Mouse (Mus musculus): ENCODE measurements around the gene Dlgap1. TPM values are rescaled to one million over a fixed set of nuclear protein-coding genes. Genes with fewer than 3 reads are reported as not detected.

Gene Dlgap1
- polyA plus RNA-seq, 1 experiment from 2014 or later: 3.5 TPM

DNA sequence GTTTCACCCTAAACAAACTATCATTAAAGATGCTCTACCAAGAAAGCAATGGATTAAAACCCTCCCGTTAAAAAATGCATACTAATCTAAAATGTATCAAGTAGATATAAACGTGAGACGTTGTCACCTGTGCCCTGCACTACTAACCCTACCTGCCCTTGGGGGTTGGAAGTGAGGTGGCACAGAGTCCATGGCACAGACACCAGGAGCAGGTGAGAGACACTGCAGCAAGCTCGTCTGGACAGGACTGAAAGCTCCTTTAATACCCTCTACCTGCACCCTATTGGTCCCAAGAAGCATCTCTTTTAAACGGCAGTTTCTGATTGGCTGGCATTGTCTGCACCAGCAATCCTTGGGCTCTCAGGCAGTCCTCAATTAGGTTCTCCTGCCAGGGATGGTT, 464.0 kb downstream of the Dlgap1 start:
- WGBS: 77% methylated on average over 5 of the region's 5 CpGs
- Histone ChIP-seq H3K27ac (ENCODE audit: low read length) (no peak overlapping the region), H3K4me2 (replicated peaks; ENCODE audit: low read depth, low read length) (no peak overlapping the region), H3K4me3 (ENCODE audit: low read length) (no peak overlapping the region), H3K9me3 (ENCODE audit: low read length) (peaks cover 3% of the 10 kb centered on the region; the same call in 1 of the 2 replicates), H3K9ac (replicated peaks; ENCODE audit: low read length) (no peak overlapping the region), H3K36me3 (ENCODE audit: insufficient read depth, low read length) (no peaks in the 10 kb centered on the region), H3K27me3 (ENCODE audit: insufficient read depth, low read length) (no peaks in the 10 kb centered on the region), H3K4me1 (ENCODE audit: insufficient read depth, low read length) (0 out of 2 replicates have a peak, but pooled peaks cover 6% of the 10 kb centered on the region)
- ATAC-seq (ENCODE audit: low FRiP score, low TSS enrichment): no peak

GRCm38 (mm10) chr17:70434549-70434948, 465.7 kb downstream of the Dlgap1 start:
- Histone ChIP-seq H3K36me3 (ENCODE audit: insufficient read depth, low read length) (no peaks in the 10 kb centered on the region), H3K9ac (replicated peaks; ENCODE audit: low read length) (no peak overlapping the region), H3K4me2 (replicated peaks; ENCODE audit: low read depth, low read length) (no peak overlapping the region), H3K27ac (ENCODE audit: low read length) (no peak overlapping the region), H3K4me3 (ENCODE audit: low read length) (no peak overlapping the region), H3K9me3 (ENCODE audit: low read length) (peaks cover 3% of the 10 kb centered on the region; the same call in 1 of the 2 replicates), H3K27me3 (ENCODE audit: insufficient read depth, low read length) (no peaks in the 10 kb centered on the region), H3K4me1 (ENCODE audit: insufficient read depth, low read length) (0 out of 2 replicates have a peak, but pooled peaks cover 6% of the 10 kb centered on the region)
- ATAC-seq (ENCODE audit: low FRiP score, low TSS enrichment): no peak
- WGBS: 79% methylated on average over 6 of the region's 6 CpGs

GRCm38 (mm10) chr17:70435612-70436011, 466.7 kb downstream of the Dlgap1 start:
- Histone ChIP-seq H3K4me2 (replicated peaks; ENCODE audit: low read depth, low read length) (no peak overlapping the region), H3K36me3 (ENCODE audit: insufficient read depth, low read length) (no peaks in the 10 kb centered on the region), H3K9me3 (ENCODE audit: low read length) (peaks cover 3% of the 10 kb centered on the region; the same call in 1 of the 2 replicates), H3K4me3 (ENCODE audit: low read length) (no peak overlapping the region), H3K9ac (replicated peaks; ENCODE audit: low read length) (no peak overlapping the region), H3K27me3 (ENCODE audit: insufficient read depth, low read length) (no peaks in the 10 kb centered on the region), H3K4me1 (ENCODE audit: insufficient read depth, low read length) (no peaks in the 10 kb centered on the region), H3K27ac (ENCODE audit: low read length) (no peak overlapping the region)
- 94% methylated on average over 6 of the region's 6 CpGs for WGBS
- ATAC-seq (ENCODE audit: low FRiP score, low TSS enrichment): no peak

GRCm38 (mm10) chr17:70437229-70437628, 468.4 kb downstream of the Dlgap1 start:
- no peaks in the 10 kb centered on the region for H3K4me1 ChIP-seq (ENCODE audit: insufficient read depth, low read length)
- H3K9me3 ChIP-seq (ENCODE audit: low read length): peaks cover 3% of the 10 kb centered on the region; the same call in 1 of the 2 replicates
- no peak for ATAC-seq (ENCODE audit: low FRiP score, low TSS enrichment)
- H3K27ac ChIP-seq (ENCODE audit: low read length): no peak overlapping the region
- H3K36me3 ChIP-seq (ENCODE audit: insufficient read depth, low read length): no peaks in the 10 kb centered on the region
- WGBS: 71% methylated on average over 5 of the region's 5 CpGs
- no peaks in the 10 kb centered on the region for H3K27me3 ChIP-seq (ENCODE audit: insufficient read depth, low read length)
- no peak overlapping the region for H3K4me2 ChIP-seq (replicated peaks; ENCODE audit: low read depth, low read length)
- H3K4me3 ChIP-seq (ENCODE audit: low read length): no peak overlapping the region
- no peak overlapping the region for H3K9ac ChIP-seq (replicated peaks; ENCODE audit: low read length)

DNA sequence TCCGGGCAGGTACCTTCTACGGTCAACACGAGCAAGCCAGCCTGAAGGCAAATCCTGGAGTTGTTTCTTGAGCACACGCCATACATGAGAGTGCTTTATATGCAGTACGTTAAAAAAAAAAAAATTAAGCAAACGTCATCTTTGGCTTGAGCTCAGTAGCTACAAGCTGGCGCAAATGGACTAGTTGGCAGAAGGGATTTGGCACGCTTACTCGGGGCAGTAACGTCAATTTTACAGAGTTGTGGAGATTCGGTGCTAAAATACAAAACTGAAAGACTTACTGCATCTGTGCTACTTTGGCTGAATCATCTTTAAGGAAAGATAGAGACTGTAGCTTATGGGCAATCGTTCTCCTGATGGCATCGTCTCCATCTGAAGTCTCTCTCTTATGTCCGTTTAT, 474.1 kb downstream of the Dlgap1 start:
- no peak for ATAC-seq (ENCODE audit: low FRiP score, low TSS enrichment)
- H3K27me3 ChIP-seq (ENCODE audit: insufficient read depth, low read length): no peaks in the 10 kb centered on the region
- H3K4me3 ChIP-seq (ENCODE audit: low read length): no peak overlapping the region
- no peaks in the 10 kb centered on the region for H3K36me3 ChIP-seq (ENCODE audit: insufficient read depth, low read length)
- no peaks in the 10 kb centered on the region for H3K4me1 ChIP-seq (ENCODE audit: insufficient read depth, low read length)
- no peak overlapping the region for H3K27ac ChIP-seq (ENCODE audit: low read length)
- WGBS: 89% methylated on average over 14 of the region's 14 CpGs
- no peak overlapping the region for H3K9ac ChIP-seq (replicated peaks; ENCODE audit: low read length)
- no peak overlapping the region for H3K4me2 ChIP-seq (replicated peaks; ENCODE audit: low read depth, low read length)
- no peaks in the 10 kb centered on the region for H3K9me3 ChIP-seq (ENCODE audit: low read length)

DNA sequence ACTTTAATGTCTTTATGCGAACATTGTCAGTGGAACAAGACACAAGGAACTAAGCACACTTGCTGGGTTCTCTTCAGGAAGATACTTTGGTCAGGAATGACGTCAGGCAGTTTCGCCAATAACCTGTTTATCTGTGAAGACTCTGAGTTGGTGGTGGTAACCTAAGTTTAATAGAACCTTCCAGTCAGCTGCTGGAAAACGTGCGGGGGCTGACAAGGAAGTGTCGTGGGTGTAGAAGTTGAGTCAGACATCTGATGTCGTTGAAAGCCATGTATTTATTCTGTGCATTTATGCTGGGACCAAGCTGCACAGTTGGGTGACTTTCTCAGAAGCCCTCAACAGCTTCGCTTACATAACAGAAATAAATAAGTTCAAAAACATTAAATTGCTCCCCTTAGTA, 477.6 kb downstream of the Dlgap1 start:
- no peak overlapping the region for H3K27ac ChIP-seq (ENCODE audit: low read length)
- no peak overlapping the region for H3K4me2 ChIP-seq (replicated peaks; ENCODE audit: low read depth, low read length)
- H3K4me3 ChIP-seq (ENCODE audit: low read length): no peak overlapping the region
- H3K9me3 ChIP-seq (ENCODE audit: low read length): no peaks in the 10 kb centered on the region
- no peaks in the 10 kb centered on the region for H3K36me3 ChIP-seq (ENCODE audit: insufficient read depth, low read length)
- no peak for ATAC-seq (ENCODE audit: low FRiP score, low TSS enrichment)
- H3K9ac ChIP-seq (replicated peaks; ENCODE audit: low read length): no peak overlapping the region
- no peaks in the 10 kb centered on the region for H3K27me3 ChIP-seq (ENCODE audit: insufficient read depth, low read length)
- H3K4me1 ChIP-seq (ENCODE audit: insufficient read depth, low read length): no peaks in the 10 kb centered on the region
- WGBS: 64% methylated on average over 8 of the region's 8 CpGs

GRCm38 (mm10) chr17:70455036-70455435, 486.2 kb downstream of the Dlgap1 start:
- Histone ChIP-seq H3K9me3 (ENCODE audit: low read length) (no peaks in the 10 kb centered on the region), H3K4me3 (ENCODE audit: low read length) (no peak overlapping the region), H3K27ac (ENCODE audit: low read length) (no peak overlapping the region), H3K36me3 (ENCODE audit: insufficient read depth, low read length) (no peaks in the 10 kb centered on the region), H3K9ac (replicated peaks; ENCODE audit: low read length) (no peak overlapping the region), H3K4me1 (ENCODE audit: insufficient read depth, low read length) (no peaks in the 10 kb centered on the region), H3K27me3 (ENCODE audit: insufficient read depth, low read length) (no peaks in the 10 kb centered on the region), H3K4me2 (replicated peaks; ENCODE audit: low read depth, low read length) (no peak overlapping the region)
- WGBS: 88% methylated on average over 7 of the region's 7 CpGs
- no peak for ATAC-seq (ENCODE audit: low FRiP score, low TSS enrichment)

DNA sequence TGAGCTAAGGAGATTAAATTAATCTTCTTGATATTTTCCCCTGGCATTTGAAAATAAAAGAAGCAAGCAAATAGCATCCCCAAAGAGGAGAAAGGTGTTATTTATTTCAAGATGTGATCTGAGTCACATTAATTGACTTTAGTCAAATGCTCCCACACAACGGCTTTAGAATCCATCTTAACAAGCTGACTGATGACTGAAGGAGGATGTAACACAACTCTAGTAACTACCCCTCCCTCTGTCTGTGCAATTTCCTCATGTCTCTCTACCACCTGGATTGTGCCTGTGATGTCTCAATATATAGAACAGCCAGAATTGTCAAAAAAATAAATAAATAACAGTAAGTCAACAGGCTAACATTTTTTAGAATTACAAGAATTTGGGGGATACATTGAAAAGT, 488.2 kb downstream of the Dlgap1 start:
- whole genome bisulfite sequencing: 35% methylated on average over 1 of the region's 1 CpGs
- no peaks in the 10 kb centered on the region for H3K36me3 ChIP-seq (ENCODE audit: insufficient read depth, low read length)
- no peak overlapping the region for H3K27ac ChIP-seq (ENCODE audit: low read length)
- H3K4me1 ChIP-seq (ENCODE audit: insufficient read depth, low read length): no peaks in the 10 kb centered on the region
- no peaks in the 10 kb centered on the region for H3K27me3 ChIP-seq (ENCODE audit: insufficient read depth, low read length)
- H3K9ac ChIP-seq (replicated peaks; ENCODE audit: low read length): no peak overlapping the region
- no peak overlapping the region for H3K4me3 ChIP-seq (ENCODE audit: low read length)
- no peak overlapping the region for H3K4me2 ChIP-seq (replicated peaks; ENCODE audit: low read depth, low read length)
- no peaks in the 10 kb centered on the region for H3K9me3 ChIP-seq (ENCODE audit: low read length)
- no peak for ATAC-seq (ENCODE audit: low FRiP score, low TSS enrichment)

DNA sequence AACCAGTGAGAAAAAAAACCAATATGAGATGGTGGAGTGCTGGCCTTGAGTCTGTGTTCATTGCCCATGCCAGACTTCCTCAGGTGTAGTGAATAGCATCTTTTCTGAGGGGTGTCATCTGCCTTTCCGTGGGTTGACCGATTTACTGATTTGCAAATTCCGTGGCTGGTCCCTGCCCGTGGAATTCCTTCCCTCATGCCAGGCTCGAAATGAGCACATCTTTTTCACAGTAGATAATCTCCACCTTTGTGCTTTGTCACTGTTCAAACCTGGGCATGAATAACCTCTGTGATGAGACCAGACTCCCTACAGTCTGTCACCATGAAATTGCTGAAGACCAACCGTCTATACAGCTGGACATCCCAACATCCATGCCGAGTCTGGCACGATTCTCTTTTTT, 493.4 kb downstream of the Dlgap1 start:
- Histone ChIP-seq H3K27me3 (ENCODE audit: insufficient read depth, low read length) (no peaks in the 10 kb centered on the region), H3K4me1 (ENCODE audit: insufficient read depth, low read length) (no peaks in the 10 kb centered on the region), H3K9ac (replicated peaks; ENCODE audit: low read length) (no peak overlapping the region), H3K36me3 (ENCODE audit: insufficient read depth, low read length) (no peaks in the 10 kb centered on the region), H3K27ac (ENCODE audit: low read length) (no peak overlapping the region), H3K9me3 (ENCODE audit: low read length) (no peaks in the 10 kb centered on the region), H3K4me2 (replicated peaks; ENCODE audit: low read depth, low read length) (no peak overlapping the region), H3K4me3 (ENCODE audit: low read length) (no peak overlapping the region)
- 89% methylated on average over 8 of the region's 8 CpGs for WGBS
- no peak for ATAC-seq (ENCODE audit: low FRiP score, low TSS enrichment)

DNA sequence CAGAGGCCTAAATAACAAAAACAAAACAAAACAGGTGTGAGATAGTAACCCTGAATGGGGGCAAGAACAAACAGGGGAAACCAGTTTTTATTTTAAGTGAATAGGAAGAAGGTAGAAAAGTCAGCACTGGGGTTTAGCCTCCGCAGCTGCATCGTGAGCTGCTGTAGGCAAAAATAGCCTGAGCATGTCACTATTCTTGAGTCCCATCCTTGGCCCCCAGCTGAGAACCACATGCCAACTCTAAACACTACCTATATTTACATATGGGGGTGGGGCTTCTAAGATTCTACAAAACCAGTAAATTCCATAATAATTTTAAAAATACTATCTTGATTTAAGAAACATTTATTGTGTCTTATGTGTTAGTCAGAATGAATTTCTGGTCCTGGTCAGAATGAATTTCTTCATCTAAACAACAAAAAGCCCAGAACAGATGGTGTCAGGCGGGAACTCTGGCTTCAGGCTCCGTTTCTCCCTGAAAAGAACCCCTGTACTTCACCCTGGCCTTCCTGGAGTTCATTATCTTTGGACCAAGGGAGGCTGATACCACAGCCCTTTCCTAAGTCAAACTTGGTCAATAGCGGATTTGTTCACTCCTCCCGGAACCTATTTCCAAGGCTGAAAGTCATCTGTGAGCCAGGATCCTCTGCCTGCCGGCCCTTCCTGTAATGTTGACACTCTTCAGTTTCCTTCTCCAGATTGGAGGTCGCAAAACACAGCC, 494.1 kb downstream of the Dlgap1 start:
- Histone ChIP-seq H3K4me2 (replicated peaks; ENCODE audit: low read depth, low read length) (no peak overlapping the region), H3K4me1 (ENCODE audit: insufficient read depth, low read length) (no peaks in the 10 kb centered on the region), H3K36me3 (ENCODE audit: insufficient read depth, low read length) (no peaks in the 10 kb centered on the region), H3K4me3 (ENCODE audit: low read length) (no peak overlapping the region), H3K9ac (replicated peaks; ENCODE audit: low read length) (no peak overlapping the region), H3K27me3 (ENCODE audit: insufficient read depth, low read length) (no peaks in the 10 kb centered on the region), H3K27ac (ENCODE audit: low read length) (no peak overlapping the region), H3K9me3 (ENCODE audit: low read length) (no peaks in the 10 kb centered on the region)
- no peak for ATAC-seq (ENCODE audit: low FRiP score, low TSS enrichment)
- WGBS: 80% methylated on average over 8 of the region's 8 CpGs

Data from kidney, embryonic 16.5 days (tissue).